Mouse (Mus musculus) gonadal fat pad, adult 2 months (tissue): ENCODE data around the gene Smg9. TPM values are rescaled to one million over a fixed set of nuclear protein-coding genes. Genes with fewer than 3 reads are reported as not detected.
A peak's percentile ranks its signal among the peaks of the same experiment; 100 is the strongest.
"Not testable (repeated sequence)": the region's sequence is repeated elsewhere in the genome, so short reads cannot be mapped to it uniquely, and the experiment has no call there.

Experiments
- DNase-seq: peaks from one replicate; pipeline ENCODE4 v3.0.0-alpha.2; 2012; ENCODE audit warnings: low read depth
- polyA plus RNA-seq: library from polyadenylated mRNA; depleted of rRNA; stranded (reverse); fragments of >200 nt; gene quantifications from 2 replicates; pipeline ENCODE4 v1.2.3, GENCODE M21; 2012

Gene Smg9
- polyA plus RNA-seq, 1 experiment, result 58.6 TPM

DNA sequence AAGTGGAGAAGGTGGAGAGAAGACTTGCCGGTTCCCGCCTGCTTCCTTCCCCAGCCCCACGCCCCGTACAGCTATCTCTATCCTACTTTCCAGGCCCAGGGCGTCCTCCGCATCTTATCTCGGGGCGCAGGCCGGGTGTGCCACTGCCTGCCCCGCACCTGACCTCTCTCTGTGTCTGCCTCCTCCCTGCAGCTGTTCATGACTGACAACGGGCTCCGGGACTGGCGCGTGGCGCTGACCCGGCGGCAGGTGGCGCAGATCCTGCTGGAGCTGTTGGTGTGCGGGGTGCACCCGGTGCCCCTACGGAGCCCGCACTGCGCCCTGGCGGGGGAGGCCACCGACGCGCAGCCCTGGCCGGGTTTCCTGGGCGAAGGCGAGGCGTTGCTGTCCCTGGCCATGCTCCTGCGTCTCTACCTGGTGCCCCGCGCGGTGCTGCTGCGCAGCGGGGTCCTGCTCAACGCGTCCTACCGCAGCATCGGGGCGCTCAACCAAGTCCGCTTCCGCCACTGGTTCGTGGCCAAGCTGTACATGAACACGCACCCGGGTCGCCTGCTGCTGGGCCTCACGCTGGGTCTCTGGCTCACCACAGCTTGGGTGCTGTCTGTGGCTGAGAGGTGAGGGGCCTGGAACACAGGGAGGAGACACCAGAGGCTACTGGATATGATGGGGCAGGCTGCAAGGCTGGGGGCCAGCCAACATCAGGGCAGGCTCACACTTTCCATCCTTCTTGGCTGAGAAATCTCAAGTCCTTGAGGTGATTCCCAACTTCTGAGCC is 22.1 kb upstream of the Smg9 start:
- DNase-seq, result no peak

- no peak for DNase-seq
Observed at GRCm38 (mm10) chr7:24378049-24378701, 21.2 kb upstream of the Smg9 start.

GRCm38 (mm10) chr7:24379934-24380333 is 19.5 kb upstream of the Smg9 start:
- DNase-seq, result no peak

- no peak for DNase-seq
Observed at GRCm38 (mm10) chr7:24380370-24380769, 19.0 kb upstream of the Smg9 start.

DNA sequence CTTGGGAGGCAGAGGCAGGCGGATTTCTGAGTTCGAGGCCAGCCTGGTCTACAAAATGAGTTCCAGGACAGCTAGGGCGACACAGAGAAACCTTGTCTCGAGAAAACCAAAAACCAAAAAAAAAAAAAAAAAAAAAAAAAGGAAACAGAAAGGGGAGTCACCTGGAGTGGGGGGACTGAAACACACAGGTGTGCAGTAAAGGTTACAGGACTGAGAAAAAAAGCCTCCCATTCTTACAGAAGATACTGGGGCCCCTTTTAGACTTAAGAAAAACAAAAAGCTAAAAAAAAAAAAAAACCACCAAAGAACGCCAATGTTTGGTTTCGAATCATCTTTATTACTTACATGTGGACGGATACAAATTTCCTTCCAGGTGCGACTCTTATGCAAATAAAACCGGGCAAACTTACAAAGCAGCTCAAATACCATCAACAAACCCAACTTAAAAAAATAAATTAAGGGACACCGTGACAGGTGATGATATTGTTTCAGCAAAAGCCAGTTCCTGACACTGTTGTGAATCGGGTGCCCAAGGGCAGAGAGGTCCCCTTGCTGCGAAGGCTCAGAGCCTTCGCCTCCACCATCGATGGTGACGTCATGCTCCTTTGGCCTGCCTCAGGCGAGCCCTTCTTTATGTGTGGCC is 16.6 kb upstream of the Smg9 start:
- DNase-seq, result no peak

DNA sequence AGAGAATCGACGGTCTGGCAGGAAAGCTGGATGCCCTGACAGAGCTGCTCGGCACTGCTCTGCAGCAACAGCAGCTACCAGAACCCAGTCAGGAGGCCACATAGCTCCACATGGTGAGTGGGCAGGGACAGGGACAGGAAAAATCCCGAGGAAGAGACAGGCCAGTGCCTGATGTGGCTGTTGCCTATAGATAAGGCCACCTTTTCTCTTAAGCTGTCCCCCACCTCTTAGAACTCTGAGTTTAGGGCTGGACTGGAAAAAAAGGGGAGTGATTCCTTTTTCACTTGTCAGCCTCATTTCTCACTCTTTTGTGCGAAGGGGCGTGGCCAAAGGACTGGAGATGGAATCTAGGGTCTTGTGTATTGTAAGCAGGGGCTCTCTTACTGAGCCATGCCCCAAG is 15.3 kb upstream of the Smg9 start:
- DNase-seq, result no peak

GRCm38 (mm10) chr7:24384827-24385226 is 14.6 kb upstream of the Smg9 start:
- no peak for DNase-seq

- no peak for DNase-seq
Observed at GRCm38 (mm10) chr7:24387059-24387556, 12.3 kb upstream of the Smg9 start.

- no peak for DNase-seq
Observed at GRCm38 (mm10) chr7:24389516-24390187, 9.8 kb upstream of the Smg9 start.

GRCm38 (mm10) chr7:24390512-24390911 is 8.9 kb upstream of the Smg9 start:
- DNase-seq, result no peak

GRCm38 (mm10) chr7:24391077-24391476 is 8.3 kb upstream of the Smg9 start:
- DNase-seq, result no peak

DNA sequence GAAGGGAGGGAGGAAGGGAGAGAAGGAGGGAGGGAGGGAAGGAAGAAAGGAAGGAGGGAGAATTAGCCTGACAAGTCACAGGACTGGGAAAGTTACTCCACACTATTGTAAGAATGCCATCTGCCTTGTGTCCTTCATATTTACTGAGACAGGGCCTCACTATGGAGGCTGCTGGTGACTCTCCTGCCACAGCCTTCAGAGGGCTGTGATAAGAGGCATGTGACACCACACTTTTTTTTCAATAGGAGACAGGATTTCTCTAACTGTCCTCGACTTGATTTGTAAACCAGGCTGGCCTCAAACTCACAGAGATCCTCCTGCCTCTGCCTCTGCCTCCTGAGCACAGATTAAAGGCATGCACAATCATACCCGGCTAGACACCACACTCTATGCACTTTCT is 7.7 kb upstream of the Smg9 start:
- DNase-seq, result no peak

- DNase-seq, result no peak
Observed at GRCm38 (mm10) chr7:24394054-24394453, 5.4 kb upstream of the Smg9 start.

- DNase-seq, result peak; percentile 82
Observed at GRCm38 (mm10) chr7:24394475-24395161, 4.8 kb upstream of the Smg9 start.

GRCm38 (mm10) chr7:24396832-24397231 is 2.6 kb upstream of the Smg9 start:
- no peak for DNase-seq

DNA sequence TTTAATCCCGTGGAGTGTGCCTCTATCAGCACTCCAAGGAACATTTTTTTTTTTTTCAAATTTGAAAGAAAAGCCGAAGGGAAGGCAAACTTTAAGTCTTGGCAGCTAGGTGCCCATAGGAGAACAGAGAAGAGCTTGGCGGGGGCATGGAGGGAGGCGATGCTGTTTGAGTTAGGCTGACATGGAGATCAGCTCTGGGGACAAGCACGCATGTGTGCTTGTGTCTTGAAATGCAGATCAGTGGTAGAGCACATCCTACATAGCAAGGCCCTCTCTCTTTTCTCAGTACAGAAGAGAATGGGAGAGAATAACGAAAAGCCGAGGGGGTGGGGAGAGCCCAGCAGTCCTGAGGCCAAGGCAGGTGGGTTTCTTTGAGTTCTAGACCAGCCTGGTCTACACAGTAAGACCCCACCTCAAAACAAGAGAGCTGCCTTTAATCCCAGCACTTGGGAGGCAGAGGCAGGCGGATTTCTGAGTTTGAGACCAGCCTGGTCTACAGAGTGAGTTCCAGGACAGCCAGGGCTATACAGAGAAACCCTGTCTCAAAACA is 980 bp upstream of the Smg9 start:
- no peak for DNase-seq

- no peak for DNase-seq
Observed at GRCm38 (mm10) chr7:24400082-24400452, 648 bp downstream of the Smg9 start.

GRCm38 (mm10) chr7:24400489-24400888 is 1.1 kb downstream of the Smg9 start:
- not testable (repeated sequence) for DNase-seq

DNA sequence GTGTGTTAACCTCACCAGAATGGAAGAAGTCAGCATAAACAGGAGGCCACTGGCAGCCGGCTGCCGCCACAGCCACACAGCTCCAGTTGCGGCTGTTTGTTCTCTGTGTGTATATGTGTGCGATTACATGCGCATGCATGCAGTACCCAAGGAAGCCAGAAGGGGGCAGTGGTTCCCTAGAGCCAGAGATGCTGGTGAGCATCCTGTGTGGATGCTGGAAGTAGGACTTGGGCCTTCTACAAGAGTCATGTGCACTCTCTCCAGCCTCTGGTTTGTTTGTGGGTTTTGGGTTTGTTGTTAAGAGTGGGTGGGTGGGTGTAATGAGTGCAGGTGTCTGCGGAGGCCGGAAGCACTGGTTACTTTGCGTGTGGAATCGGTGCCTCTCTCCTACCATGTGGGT is 3.4 kb downstream of the Smg9 start:
- no peak for DNase-seq

- no peak for DNase-seq
Observed at GRCm38 (mm10) chr7:24405649-24406048, 6.2 kb downstream of the Smg9 start.
